29 mouse cellular contexts compared by ENCODE assay signal in genomic region chrX:102075158-102075557, GRCm38 (mm10). TPM values are rescaled to one million over a fixed set of nuclear protein-coding genes. Genes with fewer than 3 reads are reported as not detected.
DNase-seq lines count a peak whose midpoint lies in the region; ATAC-seq and TF ChIP-seq lines count a peak whose summit lies in the region.
"Had no signal": no experiment of that assay in that cellular context is flagged by ENCODE, and none has a peak within 500 bp of the region (broad histone marks: within the 10 kb centered on the region; RNA-seq: fewer than 3 reads in every experiment).

No protein-coding gene starts in this region.

- no peak overlapping the region for H3K4me3 ChIP-seq in liver, postnatal 0 days (ENCODE audit: low read depth, low read length)
- no peak overlapping the region for H3K4me3 ChIP-seq in liver, embryonic 11.5 days (ENCODE audit: low read depth, low read length)
- H3K4me3 ChIP-seq in kidney, adult 2 months (ENCODE audit: insufficient read depth, low read depth, low read length): no peak overlapping the region
- no peak overlapping the region for H3K4me3 ChIP-seq in kidney, embryonic 15.5 days (replicated peaks)
- H3K4me3 ChIP-seq: erythroblast, embryonic 14.5 days; forebrain, embryonic 13.5 days; layer of hippocampus, adult 2 months; liver, embryonic 13.5 days; midbrain, embryonic 12.5 days had no signal

- no peaks in the 10 kb centered on the region for H3K36me3 ChIP-seq in liver, postnatal 0 days (replicated peaks; ENCODE audit: insufficient read depth, low read length)
- no peaks in the 10 kb centered on the region for H3K36me3 ChIP-seq in liver, embryonic 11.5 days (ENCODE audit: control insufficient read depth, insufficient read depth, low read length)
- H3K36me3 ChIP-seq in kidney, adult 2 months (ENCODE audit: control insufficient read depth, insufficient read depth, low read length): no peaks in the 10 kb centered on the region
- H3K36me3 ChIP-seq in kidney, embryonic 15.5 days: no peaks in the 10 kb centered on the region
- H3K36me3 ChIP-seq: liver, embryonic 13.5 days; midbrain, embryonic 12.5 days had no signal

- H3K4me1 ChIP-seq in liver, postnatal 0 days (ENCODE audit: insufficient read depth): no peaks in the 10 kb centered on the region
- H3K4me1 ChIP-seq in liver, embryonic 11.5 days (replicated peaks; ENCODE audit: control insufficient read depth, insufficient read depth, low read length): no peaks in the 10 kb centered on the region
- H3K4me1 ChIP-seq in kidney, adult 2 months (ENCODE audit: control insufficient read depth, insufficient read depth, low read length): peaks cover 7% of the 10 kb centered on the region
- H3K4me1 ChIP-seq in kidney, embryonic 15.5 days: peaks cover 16% of the 10 kb centered on the region; the same call in 1 of the 2 replicates
- H3K4me1 ChIP-seq: liver, embryonic 13.5 days had no signal

- no peaks in the 10 kb centered on the region for H3K9me3 ChIP-seq in liver, postnatal 0 days (ENCODE audit: low read length)
- no peaks in the 10 kb centered on the region for H3K9me3 ChIP-seq in liver, embryonic 11.5 days (ENCODE audit: control insufficient read depth, low read length)
- no peaks in the 10 kb centered on the region for H3K9me3 ChIP-seq in kidney, embryonic 15.5 days (replicated peaks)
- H3K9me3 ChIP-seq: forebrain, embryonic 13.5 days; liver, embryonic 13.5 days; midbrain, embryonic 12.5 days had no signal

- WGBS in liver, postnatal 0 days (ENCODE audit: insufficient replicate concordance): 78% methylated on average over 4 of the region's 4 CpGs
- 84% methylated on average over 4 of the region's 4 CpGs for WGBS in liver, embryonic 11.5 days
- 25% methylated on average over 4 of the region's 4 CpGs for WGBS in kidney, adult 2 months
- WGBS in kidney, embryonic 15.5 days: 59% methylated on average over 4 of the region's 4 CpGs

- H3K27me3 ChIP-seq in liver, postnatal 0 days (ENCODE audit: insufficient read depth, low read length): peaks cover 5% of the 10 kb centered on the region; the same call in 1 of the 2 replicates
- peaks cover 30% of the 10 kb centered on the region for H3K27me3 ChIP-seq in liver, embryonic 11.5 days (replicated peaks; ENCODE audit: control insufficient read depth, insufficient read depth, low read length)
- H3K27me3 ChIP-seq in kidney, adult 2 months (replicated peaks; ENCODE audit: control insufficient read depth, insufficient read depth, low read length): no peaks in the 10 kb centered on the region
- peaks cover 39% of the 10 kb centered on the region for H3K27me3 ChIP-seq in kidney, embryonic 15.5 days

- intact Hi-C loops in left cerebral cortex, postnatal 36 days (cut with DNase I): no loop called here

- H3K27ac ChIP-seq in liver, postnatal 0 days (ENCODE audit: low read depth): peak overlapping the region; percentile 39; the same call in 1 of the 2 replicates
- H3K27ac ChIP-seq in liver, embryonic 11.5 days (ENCODE audit: low read depth, low read length): no peak overlapping the region
- H3K27ac ChIP-seq in kidney, adult 2 months (ENCODE audit: insufficient read depth, low read depth, low read length): peak overlapping the region; percentile 79
- peak overlapping the region; percentile 68 for H3K27ac ChIP-seq in kidney, embryonic 15.5 days
- H3K27ac ChIP-seq: forebrain, embryonic 13.5 days; hindbrain, embryonic 14.5 days; layer of hippocampus, adult 2 months; liver, embryonic 13.5 days; midbrain, embryonic 12.5 days had no signal

- TF ChIP-seq POLR2A in kidney, adult 2 months (IDR thresholded peaks at IDR 0.05; ENCODE audit: low read depth, low read length): no peak

- no peak for DNase-seq in liver, postnatal 0 days
- DNase-seq in liver, embryonic 11.5 days (ENCODE audit: low spot score): no peak
- peak; percentile 69 for DNase-seq in kidney, adult 2 months
- DNase-seq in kidney, postnatal 25 days: peak; percentile 28 to 55
- DNase-seq in left cerebral cortex, postnatal 36 days (ENCODE audit: low spot score in 2 of 2): no peak
- DNase-seq: adrenal gland, adult 2 months; adrenal gland, postnatal 36 days; B cell, adult 2 months; cerebellum, adult 9-10 months; cerebellum, postnatal 36 days; embryo, embryonic 11 days; gastrocnemius, postnatal 25 days; heart, postnatal 36 days; left cerebral cortex, postnatal 4 days; liver, embryonic 13.5 days; lung, adult 2 months; lung, postnatal 10 days; thymus, adult 2 months; thymus, postnatal 36 days had no signal

- H3K9ac ChIP-seq in liver, postnatal 0 days (replicated peaks): no peak overlapping the region
- no peak overlapping the region for H3K9ac ChIP-seq in liver, embryonic 11.5 days (ENCODE audit: low read depth, low read length)
- H3K9ac ChIP-seq in kidney, embryonic 15.5 days: no peak overlapping the region
- H3K9ac ChIP-seq: forebrain, embryonic 13.5 days; hindbrain, embryonic 14.5 days; liver, embryonic 13.5 days; midbrain, embryonic 12.5 days had no signal

- no peak for TF ChIP-seq CTCF in liver, postnatal 0 days (IDR thresholded peaks at IDR 0.05; ENCODE audit: low read depth)
- no peak for TF ChIP-seq CTCF in kidney, adult 2 months (conservative IDR thresholded peaks at IDR 0.05; ENCODE audit: insufficient read depth, insufficient read length, low read depth, low read length)

- H3K4me2 ChIP-seq in liver, postnatal 0 days (ENCODE audit: low read depth, low read length): no peak overlapping the region
- H3K4me2 ChIP-seq in liver, embryonic 11.5 days: no peak overlapping the region
- no peak overlapping the region for H3K4me2 ChIP-seq in kidney, embryonic 15.5 days
- H3K4me2 ChIP-seq: forebrain, embryonic 13.5 days; heart, embryonic 11.5 days; hindbrain, embryonic 14.5 days; liver, embryonic 13.5 days; midbrain, embryonic 12.5 days had no signal

- TF ChIP-seq EP300 in liver, postnatal 0 days (IDR thresholded peaks at IDR 0.05; ENCODE audit: low read depth): no peak

- ATAC-seq in liver, postnatal 0 days: no peak
- no peak for ATAC-seq in liver, embryonic 11.5 days (replicated peaks; ENCODE audit: low FRiP score)
- ATAC-seq in kidney, embryonic 15.5 days (replicated peaks; ENCODE audit: low FRiP score): no peak
- no peak for ATAC-seq in cerebellum, adult (ENCODE audit: insufficient number of reproducible peaks, low FRiP score, low TSS enrichment)
- ATAC-seq: activated CD4-positive, CD25-positive, alpha-beta regulatory T cell, adult 4 months; forebrain, embryonic 13.5 days; intestine, postnatal 0 days had no signal

RNA-seq across cellular contexts. Expression of gene Rtl5, which starts 4.1 kb away (rescaled TPM):
- 0.22 and 0.32 TPM in 2 replicates for polyA plus RNA-seq in liver, postnatal 0 days (2015; fragmentation: Nextera tagmentation; extraction: Ambion mirVana)
- polyA plus RNA-seq in liver, embryonic 11.5 days (2014; fragmentation: Nextera tagmentation; extraction: Ambion mirVana): 0.34 and 0.47 TPM in 2 replicates
- 9.7 and 11.9 TPM in 2 replicates for polyA plus RNA-seq in kidney, adult 2 months (2012; rRNA removed)
- 2.5 and 2.8 TPM in 2 replicates for polyA plus RNA-seq in kidney, embryonic 15.5 days (2015; fragmentation: Nextera tagmentation; extraction: Ambion mirVana)
- 10 to 100 TPM; 14.7 to 20.6 TPM for total RNA-seq in left cerebral cortex, postnatal 36 days (2021)

RNA-seq across cellular contexts. Expression of gene Pin4, which starts 44.1 kb away (rescaled TPM):
- polyA plus RNA-seq in liver, postnatal 0 days (2015; fragmentation: Nextera tagmentation; extraction: Ambion mirVana): 37.4 and 40.5 TPM in 2 replicates
- polyA plus RNA-seq in liver, embryonic 11.5 days (2014; fragmentation: Nextera tagmentation; extraction: Ambion mirVana): 75.7 and 82.0 TPM in 2 replicates
- polyA plus RNA-seq in kidney, adult 2 months (2012; rRNA removed): 2.0 and 5.2 TPM in 2 replicates
- polyA plus RNA-seq in kidney, embryonic 15.5 days (2015; fragmentation: Nextera tagmentation; extraction: Ambion mirVana): 68.1 and 75.6 TPM in 2 replicates
- 10 to 100 TPM; 23.1 to 32.8 TPM for total RNA-seq in left cerebral cortex, postnatal 36 days (2021)
- polyA plus RNA-seq: adrenal gland, adult 2 months had no signal

Comparison
In these comparisons a context has a peak if more than half of its experiments do, and no peak if none do; other contexts are left out.
1. DNase-seq: peak in kidney, adult 2 months (single experiment) and kidney, postnatal 25 days (2 of 2); none in liver, postnatal 0 days (single experiment), liver, embryonic 11.5 days (single experiment) and left cerebral cortex, postnatal 36 days (0 of 2).